Mouse (Mus musculus) heart, embryonic 10.5 days (tissue): Measurements from ENCODE around the gene Stradb. TPM values are rescaled to one million over a fixed set of nuclear protein-coding genes. Genes with fewer than 3 reads are reported as not detected.

ENCODE experiments used
- DNase-seq: peaks from one replicate; pipeline ENCODE4 v3.0.0-alpha.2; 2017; ENCODE audit warnings: low spot score
- H3K27ac ChIP-seq: fragments of 300-500 bp; sonication (generic); 2 replicates; pipeline ENCODE4 v1.5.1; 2016; ENCODE audit warnings: mild to moderate bottlenecking
- H3K27me3 ChIP-seq: fragments of 300-500 bp; sonication (generic); 2 replicates; pipeline ENCODE4 v1.6.1; 2016; ENCODE audit warnings: mild to moderate bottlenecking; ENCODE audit not compliant: poor library complexity, insufficient read depth, severe bottlenecking
- H3K36me3 ChIP-seq: fragments of 300-500 bp; sonication (generic); 2 replicates; pipeline ENCODE4 v1.6.1; 2016; ENCODE audit warnings: mild to moderate bottlenecking, moderate library complexity
- H3K4me1 ChIP-seq: fragments of 300-500 bp; sonication (generic); 2 replicates; pipeline ENCODE4 v1.6.1; 2016; ENCODE audit warnings: mild to moderate bottlenecking
- H3K4me3 ChIP-seq: fragments of 300-500 bp; sonication (generic); 2 replicates; pipeline ENCODE4 v1.5.1; 2016; ENCODE audit warnings: mild to moderate bottlenecking, moderate library complexity
- H3K9me3 ChIP-seq: fragments of 300-500 bp; sonication (generic); 2 replicates; pipeline ENCODE4 v1.6.1; 2016; ENCODE audit warnings: mild to moderate bottlenecking, moderate library complexity
- WGBS: fragments of 180-500 bp; shearing (Covaris S2); methylation state at CpG from one replicate; pipeline ENCODE4 v1.1.7; 2016; 5-methylcytosine and 5-hydroxymethylcytosine counted together
- polyA plus RNA-seq: library from polyadenylated mRNA; unstranded; fragments of >200 nt; fragmentation: Nextera tagmentation; extraction: Ambion mirVana; gene quantifications from 2 replicates; pipeline ENCODE4 v1.2.1, GENCODE M21; 2016

Gene Stradb
- polyA plus RNA-seq, result 22.8 and 23.8 TPM in 2 replicates

- peak; percentile 98 for DNase-seq
- H3K27ac ChIP-seq, result peak within 1 kb of the TSS; percentile 93
- no peaks in the 10 kb centered on the region for H3K36me3 ChIP-seq
- 0% methylated on average over 69 of the region's 69 CpGs for WGBS
- peaks cover 33% of the 10 kb centered on the region for H3K4me1 ChIP-seq
- H3K9me3 ChIP-seq, result no peaks in the 10 kb centered on the region
- peak within 1 kb of the TSS; percentile 82 for H3K4me3 ChIP-seq
- H3K27me3 ChIP-seq, result no peaks in the 10 kb centered on the region
Measured at GRCm38 (mm10) chr1:58973366-58974221, at the start of gene Stradb, which contains the start of gene Trak2. Gene Stradb (plus strand): TSS chr1:58973522. Gene Trak2 (minus strand): TSS chr1:58973430.

- Histone ChIP-seq H3K4me3 (no peak overlapping the region), H3K27ac (no peak overlapping the region), H3K9me3 (no peaks in the 10 kb centered on the region), H3K27me3 (no peaks in the 10 kb centered on the region), H3K36me3 (peaks cover 34% of the 10 kb centered on the region), H3K4me1 (no peaks in the 10 kb centered on the region)
- 93% methylated on average over 5 of the region's 5 CpGs for WGBS
- no peak for DNase-seq
Measured at GRCm38 (mm10) chr1:58926664-58927063, 46.7 kb upstream of the Stradb start.

- peaks cover 21% of the 10 kb centered on the region for H3K36me3 ChIP-seq
- H3K27me3 ChIP-seq, result no peaks in the 10 kb centered on the region
- 90% methylated on average over 10 of the region's 10 CpGs for WGBS
- no peak overlapping the region for H3K4me3 ChIP-seq
- no peaks in the 10 kb centered on the region for H3K9me3 ChIP-seq
- 0 out of 2 replicates have a peak, but pooled peaks cover 3% of the 10 kb centered on the region for H3K4me1 ChIP-seq
- H3K27ac ChIP-seq, result no peak overlapping the region
- no peak for DNase-seq
Measured at GRCm38 (mm10) chr1:58936746-58937605, 36.3 kb upstream of the Stradb start.

- Histone ChIP-seq H3K9me3 (no peaks in the 10 kb centered on the region), H3K27ac (no peak overlapping the region), H3K36me3 (peaks cover 21% of the 10 kb centered on the region), H3K27me3 (no peaks in the 10 kb centered on the region), H3K4me1 (0 out of 2 replicates have a peak, but pooled peaks cover 3% of the 10 kb centered on the region), H3K4me3 (no peak overlapping the region)
- 94% methylated on average over 9 of the region's 9 CpGs for WGBS
- no peak for DNase-seq
Measured at GRCm38 (mm10) chr1:58937606-58938099, 35.7 kb upstream of the Stradb start.

- no peaks in the 10 kb centered on the region for H3K27me3 ChIP-seq
- no peak overlapping the region for H3K27ac ChIP-seq
- WGBS, result 97% methylated on average over 2 of the region's 2 CpGs
- DNase-seq, result peak; percentile 38
- peaks cover 25% of the 10 kb centered on the region for H3K36me3 ChIP-seq
- peaks cover 11% of the 10 kb centered on the region; the same call in 1 of the 2 replicates for H3K4me1 ChIP-seq
- no peaks in the 10 kb centered on the region for H3K9me3 ChIP-seq
- no peak overlapping the region for H3K4me3 ChIP-seq
Measured at GRCm38 (mm10) chr1:58945523-58945922, 27.8 kb upstream of the Stradb start.

- Histone ChIP-seq H3K4me3 (no peak overlapping the region), H3K9me3 (no peaks in the 10 kb centered on the region), H3K27me3 (no peaks in the 10 kb centered on the region), H3K27ac (no peak overlapping the region), H3K4me1 (peaks cover 16% of the 10 kb centered on the region), H3K36me3 (peaks cover 23% of the 10 kb centered on the region)
- DNase-seq, result no peak
- 92% methylated on average over 7 of the region's 7 CpGs for WGBS
Measured at GRCm38 (mm10) chr1:58945960-58946670, 27.2 kb upstream of the Stradb start.

GRCm38 (mm10) chr1:58946718-58947117 lies 26.6 kb upstream of the Stradb start:
- 90% methylated on average over 9 of the region's 9 CpGs for WGBS

GRCm38 (mm10) chr1:58949561-58950106 lies 23.7 kb upstream of the Stradb start:
- H3K9me3 ChIP-seq, result no peaks in the 10 kb centered on the region
- DNase-seq, result peak; percentile 63
- H3K27me3 ChIP-seq, result no peaks in the 10 kb centered on the region
- H3K4me1 ChIP-seq, result peaks cover 52% of the 10 kb centered on the region
- no peak overlapping the region for H3K4me3 ChIP-seq
- peaks cover 18% of the 10 kb centered on the region for H3K36me3 ChIP-seq
- 75% methylated on average over 6 of the region's 6 CpGs for WGBS
- peak overlapping the region; percentile 83 for H3K27ac ChIP-seq

More at GRCm38 (mm10) chr1:58946718-58947117, 26.6 kb upstream of the Stradb start:
- no peak overlapping the region for H3K27ac ChIP-seq
- peaks cover 23% of the 10 kb centered on the region for H3K4me1 ChIP-seq
- no peak for DNase-seq
- peaks cover 23% of the 10 kb centered on the region for H3K36me3 ChIP-seq
- no peak overlapping the region for H3K4me3 ChIP-seq
- no peaks in the 10 kb centered on the region for H3K27me3 ChIP-seq
- H3K9me3 ChIP-seq, result no peaks in the 10 kb centered on the region

- H3K27me3 ChIP-seq, result no peaks in the 10 kb centered on the region
- no peaks in the 10 kb centered on the region for H3K9me3 ChIP-seq
- peaks cover 64% of the 10 kb centered on the region for H3K4me1 ChIP-seq
- WGBS, result 20% methylated on average over 8 of the region's 8 CpGs
- peak overlapping the region; percentile 83 for H3K27ac ChIP-seq
- peaks cover 4% of the 10 kb centered on the region for H3K36me3 ChIP-seq
- H3K4me3 ChIP-seq, result no peak overlapping the region
- peak; percentile 77 for DNase-seq
Measured at GRCm38 (mm10) chr1:58950899-58951648, 22.2 kb upstream of the Stradb start.

- H3K9me3 ChIP-seq, result no peaks in the 10 kb centered on the region
- H3K27me3 ChIP-seq, result no peaks in the 10 kb centered on the region
- DNase-seq, result peak; percentile 71
- peak overlapping the region; percentile 83 for H3K27ac ChIP-seq
- H3K36me3 ChIP-seq, result no peaks in the 10 kb centered on the region
- 62% methylated on average over 4 of the region's 4 CpGs for WGBS
- peaks cover 68% of the 10 kb centered on the region for H3K4me1 ChIP-seq
- no peak overlapping the region for H3K4me3 ChIP-seq
Measured at GRCm38 (mm10) chr1:58951841-58952240, 21.5 kb upstream of the Stradb start.

GRCm38 (mm10) chr1:58952526-58952925 lies 20.8 kb upstream of the Stradb start:
- Histone ChIP-seq H3K9me3 (no peaks in the 10 kb centered on the region), H3K27me3 (no peaks in the 10 kb centered on the region), H3K4me1 (peaks cover 74% of the 10 kb centered on the region), H3K27ac (peak overlapping the region; percentile 83), H3K36me3 (no peaks in the 10 kb centered on the region), H3K4me3 (no peak overlapping the region)
- 91% methylated on average over 5 of the region's 5 CpGs for WGBS
- peak; percentile 73 for DNase-seq
